ENCODE assay signal across 13 mouse cellular contexts in the genomic region with DNA sequence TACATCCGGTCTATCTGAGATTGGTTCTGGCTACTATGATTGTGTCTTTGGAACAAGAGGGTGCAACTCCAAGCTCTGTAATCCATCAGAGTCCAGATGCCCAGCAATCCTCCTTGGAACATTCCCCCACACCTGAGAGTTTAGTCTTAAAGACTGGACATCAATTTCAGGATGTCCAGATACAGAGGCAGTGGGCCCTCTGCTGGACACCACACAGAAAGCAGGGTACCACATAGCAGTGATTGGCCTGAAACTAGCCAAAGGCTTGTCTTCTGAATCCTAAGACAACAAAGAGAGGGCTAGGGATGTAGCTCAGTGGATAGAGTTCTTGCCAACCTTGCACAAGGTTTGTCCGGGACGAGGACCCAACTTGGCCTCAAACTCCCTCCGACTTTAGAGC. TPM values are rescaled to one million over a fixed set of nuclear protein-coding genes. Genes with fewer than 3 reads are reported as not detected.
DNase-seq lines count a peak whose midpoint lies in the region; ATAC-seq and TF ChIP-seq lines count a peak whose summit lies in the region.
"Had no signal": no experiment of that assay in that cellular context is flagged by ENCODE, and none has a peak within 500 bp of the region (broad histone marks: within the 10 kb centered on the region; RNA-seq: fewer than 3 reads in every experiment).

No protein-coding gene starts in this region.

- peak; percentile 71 for TF ChIP-seq CTCF in lung, postnatal 0 days (IDR thresholded peaks at IDR 0.05)

- H3K4me3 ChIP-seq in hindbrain, embryonic 10.5 days = no peak overlapping the region
- no peak overlapping the region for H3K4me3 ChIP-seq in hindbrain, embryonic 13.5 days
- no peak overlapping the region for H3K4me3 ChIP-seq in lung, postnatal 0 days (ENCODE audit: low read depth, low read length)
- no peak overlapping the region for H3K4me3 ChIP-seq in forebrain, embryonic 15.5 days
- H3K4me3 ChIP-seq: intestine, embryonic 15.5 days; limb, embryonic 13.5 days; midbrain, embryonic 13.5 days had no signal

- H3K9ac ChIP-seq in hindbrain, embryonic 13.5 days = no peak overlapping the region
- no peak overlapping the region for H3K9ac ChIP-seq in lung, postnatal 0 days (replicated peaks; ENCODE audit: low read depth)
- no peak overlapping the region for H3K9ac ChIP-seq in forebrain, embryonic 15.5 days (replicated peaks)
- H3K9ac ChIP-seq: intestine, embryonic 15.5 days; limb, embryonic 13.5 days; midbrain, embryonic 13.5 days had no signal

- H3K4me2 ChIP-seq in hindbrain, embryonic 13.5 days = no peak overlapping the region
- no peak overlapping the region for H3K4me2 ChIP-seq in lung, postnatal 0 days (replicated peaks; ENCODE audit: low read depth, low read length)
- H3K4me2 ChIP-seq in forebrain, embryonic 15.5 days (replicated peaks) = no peak overlapping the region
- H3K4me2 ChIP-seq: intestine, embryonic 15.5 days; limb, embryonic 13.5 days; midbrain, embryonic 13.5 days had no signal

- no peaks in the 10 kb centered on the region for H3K9me3 ChIP-seq in hindbrain, embryonic 10.5 days
- no peaks in the 10 kb centered on the region for H3K9me3 ChIP-seq in hindbrain, embryonic 13.5 days
- H3K9me3 ChIP-seq in lung, postnatal 0 days (ENCODE audit: low read length) = no peaks in the 10 kb centered on the region
- no peaks in the 10 kb centered on the region for H3K9me3 ChIP-seq in forebrain, embryonic 15.5 days
- H3K9me3 ChIP-seq: intestine, embryonic 15.5 days; limb, embryonic 13.5 days; midbrain, embryonic 13.5 days had no signal

- 76% methylated on average over 4 of the region's 4 CpGs for WGBS in hindbrain, embryonic 10.5 days
- 81% methylated on average over 4 of the region's 4 CpGs for WGBS in hindbrain, embryonic 13.5 days
- 72% methylated on average over 4 of the region's 4 CpGs for WGBS in lung, postnatal 0 days
- 75% methylated on average over 4 of the region's 4 CpGs for WGBS in forebrain, embryonic 15.5 days

- H3K4me1 ChIP-seq in hindbrain, embryonic 10.5 days (replicated peaks) = 0 out of 2 replicates have a peak, but pooled peaks cover 3% of the 10 kb centered on the region
- no peaks in the 10 kb centered on the region for H3K4me1 ChIP-seq in hindbrain, embryonic 13.5 days (replicated peaks)
- H3K4me1 ChIP-seq in lung, postnatal 0 days (ENCODE audit: insufficient read depth, low read depth, low read length) = no peaks in the 10 kb centered on the region
- H3K4me1 ChIP-seq in forebrain, embryonic 15.5 days = no peaks in the 10 kb centered on the region
- H3K4me1 ChIP-seq: limb, embryonic 13.5 days; midbrain, embryonic 13.5 days had no signal

- no peak for ATAC-seq in hindbrain, embryonic 13.5 days (ENCODE audit: low FRiP score)
- no peak for ATAC-seq in lung, postnatal 0 days
- no peak for ATAC-seq in forebrain, embryonic 15.5 days (replicated peaks)
- ATAC-seq: intestine, embryonic 15.5 days; midbrain, embryonic 13.5 days had no signal

- no peaks in the 10 kb centered on the region for H3K27me3 ChIP-seq in hindbrain, embryonic 10.5 days (ENCODE audit: insufficient read depth, poor library complexity, severe bottlenecking)
- peaks cover 5% of the 10 kb centered on the region; the same call in 1 of the 2 replicates for H3K27me3 ChIP-seq in hindbrain, embryonic 13.5 days
- H3K27me3 ChIP-seq in lung, postnatal 0 days (replicated peaks; ENCODE audit: insufficient read depth, low read length) = no peaks in the 10 kb centered on the region
- H3K27me3 ChIP-seq in forebrain, embryonic 15.5 days = no peaks in the 10 kb centered on the region
- H3K27me3 ChIP-seq: intestine, embryonic 15.5 days; limb, embryonic 13.5 days; midbrain, embryonic 13.5 days had no signal

- H3K36me3 ChIP-seq in hindbrain, embryonic 10.5 days = no peaks in the 10 kb centered on the region
- H3K36me3 ChIP-seq in hindbrain, embryonic 13.5 days = no peaks in the 10 kb centered on the region
- H3K36me3 ChIP-seq in lung, postnatal 0 days (ENCODE audit: insufficient read depth, low read length) = no peaks in the 10 kb centered on the region
- no peaks in the 10 kb centered on the region for H3K36me3 ChIP-seq in forebrain, embryonic 15.5 days
- H3K36me3 ChIP-seq: intestine, embryonic 15.5 days; limb, embryonic 13.5 days; midbrain, embryonic 13.5 days had no signal

- no peak overlapping the region for H3K27ac ChIP-seq in hindbrain, embryonic 10.5 days
- H3K27ac ChIP-seq in hindbrain, embryonic 13.5 days = no peak overlapping the region
- H3K27ac ChIP-seq in lung, postnatal 0 days (ENCODE audit: low read length) = no peak overlapping the region
- H3K27ac ChIP-seq in forebrain, embryonic 15.5 days (replicated peaks) = no peak overlapping the region
- H3K27ac ChIP-seq: intestine, embryonic 15.5 days; limb, embryonic 13.5 days; midbrain, embryonic 13.5 days had no signal

- no peak for TF ChIP-seq EP300 in lung, postnatal 0 days (IDR thresholded peaks at IDR 0.05)

- peak; percentile 39 for DNase-seq in hindbrain, embryonic 10.5 days (ENCODE audit: low spot score)
- DNase-seq in lung, postnatal 0 days (ENCODE audit: low spot score) = no peak
- DNase-seq in lung, postnatal 25 days (ENCODE audit: low spot score) = no peak
- peak; percentile 57 for DNase-seq in adipocyte (ENCODE audit: low spot score)
- DNase-seq in retina, postnatal 1 day = peak; percentile 53
- DNase-seq in spleen, postnatal 4 days (ENCODE audit: low spot score in 2 of 2) = no peak
- DNase-seq: gastrocnemius, postnatal 10 days; right cerebral cortex, postnatal 25 days had no signal

RNA-seq across cellular contexts. Expression of a gene that starts 25.5 kb away (rescaled TPM):
- 8.4 and 8.6 TPM in 2 replicates for polyA plus RNA-seq in hindbrain, embryonic 10.5 days (2016; fragmentation: Nextera tagmentation; extraction: Ambion mirVana)
- polyA plus RNA-seq in hindbrain, embryonic 13.5 days (2015; fragmentation: Nextera tagmentation; extraction: Ambion mirVana) = 6.3 and 7.0 TPM in 2 replicates
- polyA plus RNA-seq in lung, postnatal 0 days (2015; fragmentation: Nextera tagmentation; extraction: Ambion mirVana) = 2.9 and 3.4 TPM in 2 replicates
- 2.9 TPM in 2 replicates for polyA plus RNA-seq in forebrain, embryonic 15.5 days (2015; fragmentation: Nextera tagmentation; extraction: Ambion mirVana)

RNA-seq across cellular contexts. Expression of a gene that starts 37.4 kb away (rescaled TPM):
- 47.3 and 71.6 TPM in 2 replicates for polyA plus RNA-seq in hindbrain, embryonic 10.5 days (2016; fragmentation: Nextera tagmentation; extraction: Ambion mirVana)
- 25.9 and 30.6 TPM in 2 replicates for polyA plus RNA-seq in hindbrain, embryonic 13.5 days (2015; fragmentation: Nextera tagmentation; extraction: Ambion mirVana)
- polyA plus RNA-seq in lung, postnatal 0 days (2015; fragmentation: Nextera tagmentation; extraction: Ambion mirVana) = 11.7 and 12.6 TPM in 2 replicates
- 46.8 and 52.2 TPM in 2 replicates for polyA plus RNA-seq in forebrain, embryonic 15.5 days (2015; fragmentation: Nextera tagmentation; extraction: Ambion mirVana)

Comparison
In these comparisons a context has a peak if more than half of its experiments do, and no peak if none do; other contexts are left out.
1. DNase-seq: peak in hindbrain, embryonic 10.5 days (single experiment), adipocyte (single experiment) and retina, postnatal 1 day (single experiment); none in lung, postnatal 0 days (single experiment), lung, postnatal 25 days (single experiment) and spleen, postnatal 4 days (0 of 2).